Mouse (Mus musculus): ENCODE measurements at regions not wholly inside any gene's neighbourhood (a gene's known extent, or its start where the extent isn't known, plus 50 kb on each side); places are given as distances from the start of the nearest gene placed in this dataset.

GRCm38 (mm10) chr10:31012669-31013358 lies 170.2 kb upstream of the Hey2 start:
- Histone ChIP-seq H3K27ac (no peak overlapping the region), H3K9me3 (no peaks in the 10 kb centered on the region), H3K4me2 (no peak overlapping the region), H3K4me1 (no peaks in the 10 kb centered on the region), H3K4me3 (no peak overlapping the region), H3K9ac (no peak overlapping the region), H3K36me3 (no peaks in the 10 kb centered on the region), H3K27me3 (no peaks in the 10 kb centered on the region)
- 80% methylated on average over 18 of the region's 18 CpGs for WGBS
- no peak for ATAC-seq (ENCODE audit: borderline replicate concordance, extremely low read depth, low FRiP score, low TSS enrichment)

- Histone ChIP-seq H3K4me1 (no peaks in the 10 kb centered on the region), H3K27ac (no peak overlapping the region), H3K36me3 (no peaks in the 10 kb centered on the region), H3K9ac (no peak overlapping the region), H3K4me3 (no peak overlapping the region), H3K9me3 (no peaks in the 10 kb centered on the region), H3K4me2 (no peak overlapping the region), H3K27me3 (no peaks in the 10 kb centered on the region)
- no peak for ATAC-seq (ENCODE audit: borderline replicate concordance, extremely low read depth, low FRiP score, low TSS enrichment)
- 18% methylated on average over 1 of the region's 1 CpGs for WGBS
Observed at GRCm38 (mm10) chr10:31009955-31010254, 167.3 kb upstream of the Hey2 start.

GRCm38 (mm10) chr10:31009128-31009954 lies 166.7 kb upstream of the Hey2 start:
- no peak for ATAC-seq (ENCODE audit: borderline replicate concordance, extremely low read depth, low FRiP score, low TSS enrichment)
- 31% methylated on average over 5 of the region's 5 CpGs for whole genome bisulfite sequencing
- no peak overlapping the region for H3K9ac ChIP-seq
- H3K4me2 ChIP-seq, result no peak overlapping the region
- no peaks in the 10 kb centered on the region for H3K27me3 ChIP-seq
- H3K9me3 ChIP-seq, result no peaks in the 10 kb centered on the region
- no peaks in the 10 kb centered on the region for H3K36me3 ChIP-seq
- no peak overlapping the region for H3K4me3 ChIP-seq
- H3K4me1 ChIP-seq, result no peaks in the 10 kb centered on the region
- no peak overlapping the region for H3K27ac ChIP-seq

DNA sequence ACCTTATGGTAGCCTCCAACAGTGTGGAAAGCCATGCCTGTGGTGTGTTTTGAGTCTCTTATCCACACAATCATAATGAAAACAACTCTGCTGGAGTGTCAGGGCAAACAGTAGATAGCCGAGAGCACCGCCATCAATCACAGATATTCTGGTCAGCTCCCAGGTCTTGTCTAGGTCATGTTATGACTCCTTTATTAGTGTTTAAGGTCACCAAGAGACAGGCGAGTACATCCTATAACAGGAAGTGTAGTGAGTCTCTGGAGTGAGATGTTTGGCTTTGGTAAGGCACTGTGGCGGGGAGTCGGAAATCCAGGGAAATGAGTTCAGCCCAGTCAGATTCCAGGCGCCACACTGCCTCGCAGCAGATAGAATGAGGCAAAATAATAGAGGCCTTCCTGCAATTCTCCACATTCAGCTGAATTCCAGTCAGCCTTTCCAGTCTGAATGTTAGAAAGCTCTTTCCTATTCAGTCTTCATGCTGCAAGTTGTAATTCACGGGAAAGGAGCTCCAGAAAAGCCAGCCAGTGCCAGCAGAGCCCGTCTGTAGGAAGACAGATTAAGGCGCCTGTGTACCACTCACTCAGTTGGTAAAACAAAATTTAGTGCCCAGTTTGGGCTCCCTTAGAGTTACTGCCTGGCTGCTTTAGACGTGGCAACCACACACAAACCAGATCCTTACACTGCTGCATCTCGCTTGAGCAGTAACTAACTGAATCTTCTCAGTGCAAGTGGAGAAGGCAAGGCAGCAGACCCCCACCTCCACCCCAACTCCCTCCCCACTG lies 155.8 kb upstream of the Hey2 start:
- no peaks in the 10 kb centered on the region for H3K36me3 ChIP-seq
- no peak overlapping the region for H3K9ac ChIP-seq
- no peaks in the 10 kb centered on the region for H3K27me3 ChIP-seq
- H3K27ac ChIP-seq, result no peak overlapping the region
- no peaks in the 10 kb centered on the region for H3K4me1 ChIP-seq
- H3K4me2 ChIP-seq, result no peak overlapping the region
- ATAC-seq (ENCODE audit: borderline replicate concordance, extremely low read depth, low FRiP score, low TSS enrichment), result no peak
- 31% methylated on average over 12 of the region's 12 CpGs for WGBS
- no peaks in the 10 kb centered on the region for H3K9me3 ChIP-seq
- no peak overlapping the region for H3K4me3 ChIP-seq

- Histone ChIP-seq H3K9me3 (no peaks in the 10 kb centered on the region), H3K4me3 (no peak overlapping the region), H3K4me1 (no peaks in the 10 kb centered on the region), H3K36me3 (no peaks in the 10 kb centered on the region), H3K27me3 (no peaks in the 10 kb centered on the region; the same call in 1 of the 2 replicates), H3K27ac (no peak overlapping the region), H3K9ac (no peak overlapping the region), H3K4me2 (no peak overlapping the region)
- 45% methylated on average over 3 of the region's 3 CpGs for whole genome bisulfite sequencing
- no peak for ATAC-seq (ENCODE audit: borderline replicate concordance, extremely low read depth, low FRiP score, low TSS enrichment)
Observed at GRCm38 (mm10) chr10:30992167-30992566, 149.6 kb upstream of the Hey2 start.

- ATAC-seq (ENCODE audit: borderline replicate concordance, extremely low read depth, low FRiP score, low TSS enrichment), result no peak
- Histone ChIP-seq H3K4me3 (peak overlapping the region; percentile 15; the same call in 1 of the 2 replicates), H3K9ac (no peak overlapping the region), H3K36me3 (no peaks in the 10 kb centered on the region), H3K27ac (no peak overlapping the region), H3K27me3 (no peaks in the 10 kb centered on the region), H3K9me3 (no peaks in the 10 kb centered on the region), H3K4me1 (peaks cover 6% of the 10 kb centered on the region), H3K4me2 (peak overlapping the region; percentile 53)
- WGBS, result 8% methylated on average over 8 of the region's 8 CpGs
Observed at GRCm38 (mm10) chr10:30980279-30980968, 137.8 kb upstream of the Hey2 start.

DNA sequence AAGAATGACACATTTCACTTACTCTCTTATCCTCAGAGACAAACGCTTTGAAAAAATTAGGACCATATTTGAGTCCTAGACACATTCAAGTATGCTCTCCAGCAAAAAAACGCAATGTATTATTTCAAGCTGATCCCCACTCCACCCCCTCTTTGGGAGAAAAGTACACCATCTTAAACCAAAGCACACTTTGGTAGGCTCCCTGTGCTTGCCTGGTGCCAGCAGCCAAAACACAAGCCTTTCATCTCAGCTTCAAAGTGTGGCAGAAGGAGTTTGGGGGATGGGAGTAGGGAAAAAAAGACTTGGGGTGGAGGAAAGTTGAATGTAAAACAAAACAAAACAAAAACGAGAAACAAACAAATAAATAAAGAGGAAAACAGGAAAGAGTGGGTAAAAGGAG lies 137.2 kb upstream of the Hey2 start:
- WGBS, result 7% methylated on average over 3 of the region's 3 CpGs
- H3K27ac ChIP-seq, result no peak overlapping the region
- H3K4me3 ChIP-seq, result peak overlapping the region; percentile 15; the same call in 1 of the 2 replicates

GRCm38 (mm10) chr10:30966176-30966575 lies 123.6 kb upstream of the Hey2 start:
- no peak overlapping the region for H3K27ac ChIP-seq
- H3K36me3 ChIP-seq, result no peaks in the 10 kb centered on the region
- no peak overlapping the region for H3K4me2 ChIP-seq
- no peaks in the 10 kb centered on the region for H3K4me1 ChIP-seq
- no peak overlapping the region for H3K9ac ChIP-seq
- 95% methylated on average over 1 of the region's 1 CpGs for WGBS
- ATAC-seq (ENCODE audit: borderline replicate concordance, extremely low read depth, low FRiP score, low TSS enrichment), result no peak
- no peaks in the 10 kb centered on the region for H3K27me3 ChIP-seq
- H3K9me3 ChIP-seq, result no peaks in the 10 kb centered on the region
- no peak overlapping the region for H3K4me3 ChIP-seq

More for the DNA sequence above, 137.2 kb upstream of the Hey2 start:
- Histone ChIP-seq H3K4me2 (peak overlapping the region; percentile 53), H3K9me3 (no peaks in the 10 kb centered on the region), H3K4me1 (peaks cover 6% of the 10 kb centered on the region), H3K36me3 (no peaks in the 10 kb centered on the region), H3K9ac (no peak overlapping the region), H3K27me3 (no peaks in the 10 kb centered on the region)
- peak; percentile 46; the same call in 1 of the 2 replicates for ATAC-seq (ENCODE audit: borderline replicate concordance, extremely low read depth, low FRiP score, low TSS enrichment)

- Histone ChIP-seq H3K27me3 (no peaks in the 10 kb centered on the region), H3K9ac (no peak overlapping the region), H3K4me2 (no peak overlapping the region), H3K4me3 (no peak overlapping the region), H3K9me3 (no peaks in the 10 kb centered on the region), H3K27ac (no peak overlapping the region), H3K36me3 (no peaks in the 10 kb centered on the region), H3K4me1 (no peaks in the 10 kb centered on the region)
- WGBS, result 49% methylated on average over 3 of the region's 3 CpGs
- no peak for ATAC-seq (ENCODE audit: borderline replicate concordance, extremely low read depth, low FRiP score, low TSS enrichment)
Observed at GRCm38 (mm10) chr10:30953825-30954224, 111.2 kb upstream of the Hey2 start.

GRCm38 (mm10) chr10:30952410-30952809 lies 109.8 kb upstream of the Hey2 start:
- no peaks in the 10 kb centered on the region for H3K9me3 ChIP-seq
- H3K27me3 ChIP-seq, result no peaks in the 10 kb centered on the region
- no peaks in the 10 kb centered on the region for H3K4me1 ChIP-seq
- no peaks in the 10 kb centered on the region for H3K36me3 ChIP-seq
- H3K4me2 ChIP-seq, result no peak overlapping the region
- no peak overlapping the region for H3K4me3 ChIP-seq
- no peak overlapping the region for H3K27ac ChIP-seq
- no peak overlapping the region for H3K9ac ChIP-seq
- ATAC-seq (ENCODE audit: borderline replicate concordance, extremely low read depth, low FRiP score, low TSS enrichment), result no peak
- WGBS, result 55% methylated on average over 2 of the region's 2 CpGs

- WGBS, result 69% methylated on average over 4 of the region's 4 CpGs
- Histone ChIP-seq H3K27me3 (no peaks in the 10 kb centered on the region), H3K4me3 (no peak overlapping the region), H3K36me3 (no peaks in the 10 kb centered on the region), H3K4me2 (no peak overlapping the region), H3K9ac (no peak overlapping the region), H3K4me1 (no peaks in the 10 kb centered on the region), H3K27ac (no peak overlapping the region), H3K9me3 (no peaks in the 10 kb centered on the region)
- no peak for ATAC-seq (ENCODE audit: borderline replicate concordance, extremely low read depth, low FRiP score, low TSS enrichment)
Observed at GRCm38 (mm10) chr10:30946601-30947000, 104.0 kb upstream of the Hey2 start.
